Mouse (Mus musculus): ENCODE results near the gene Adra1b. TPM values are rescaled to one million over a fixed set of nuclear protein-coding genes. Genes with fewer than 3 reads are reported as not detected.

The Adra1b gene
- polyA plus RNA-seq, 1 experiment from 2014 or later: 4.0 TPM

- no peak for ATAC-seq (ENCODE audit: insufficient number of reproducible peaks, insufficient read depth, low FRiP score, low read depth)
- Histone ChIP-seq H3K27me3 (ENCODE audit: control insufficient read depth, insufficient read depth, low read length) (no peaks in the 10 kb centered on the region), H3K9me3 (ENCODE audit: control insufficient read depth, low read length) (no peaks in the 10 kb centered on the region), H3K4me1 (ENCODE audit: control insufficient read depth in 2 of 2, insufficient read depth in 2 of 2, low read length in 2 of 2) (peaks cover 3 to 4% of the 10 kb centered on the region in 2 experiments; a peak in 3 of 4 replicates), H3K4me3 (ENCODE audit: control insufficient read depth in 1 of 2, insufficient read depth in 1 of 2, low read depth in 1 of 2, low read length in 2 of 2) (no peak overlapping the region), H3K36me3 (ENCODE audit: control insufficient read depth, insufficient read depth, low read length) (no peaks in the 10 kb centered on the region), H3K27ac (replicated peaks in 1 of 2; ENCODE audit: control insufficient read depth in 1 of 2, insufficient read depth in 1 of 2, low read depth in 2 of 2, low read length in 2 of 2) (no peak overlapping the region), H3K9ac (ENCODE audit: low read length) (no peak overlapping the region), H3K4me2 (ENCODE audit: low read length) (no peak overlapping the region)
- 77% methylated on average over 7 of the region's 7 CpGs for WGBS
These were observed 18.6 kb upstream of the Adra1b start for GRCm38 (mm10) chr11:43919492-43920055.

GRCm38 (mm10) chr11:43914552-43915447, 13.8 kb upstream of the Adra1b start:
- H3K9ac ChIP-seq (ENCODE audit: low read length): no peak overlapping the region
- no peaks in the 10 kb centered on the region for H3K27me3 ChIP-seq (ENCODE audit: control insufficient read depth, insufficient read depth, low read length)
- ATAC-seq (ENCODE audit: insufficient number of reproducible peaks, insufficient read depth, low FRiP score, low read depth): 0 out of 2 replicates have a peak, but pooled peaks have one; percentile 55
- no peak overlapping the region for H3K4me2 ChIP-seq (ENCODE audit: low read length)
- no peaks in the 10 kb centered on the region for H3K9me3 ChIP-seq (ENCODE audit: control insufficient read depth, low read length)
- H3K27ac ChIP-seq (replicated peaks in 1 of 2; ENCODE audit: control insufficient read depth in 1 of 2, insufficient read depth in 1 of 2, low read depth in 2 of 2, low read length in 2 of 2): no peak overlapping the region
- 34% methylated on average over 12 of the region's 12 CpGs for WGBS
- H3K4me3 ChIP-seq (ENCODE audit: control insufficient read depth in 1 of 2, insufficient read depth in 1 of 2, low read depth in 1 of 2, low read length in 2 of 2): no peak overlapping the region
- H3K4me1 ChIP-seq (ENCODE audit: control insufficient read depth in 2 of 2, insufficient read depth in 2 of 2, low read length in 2 of 2): peaks cover 9 to 23% of the 10 kb centered on the region in 2 experiments
- H3K36me3 ChIP-seq (ENCODE audit: control insufficient read depth, insufficient read depth, low read length): no peaks in the 10 kb centered on the region

- Histone ChIP-seq H3K36me3 (ENCODE audit: control insufficient read depth, insufficient read depth, low read length) (no peaks in the 10 kb centered on the region), H3K4me3 (ENCODE audit: control insufficient read depth in 1 of 2, insufficient read depth in 1 of 2, low read depth in 1 of 2, low read length in 2 of 2) (no peak overlapping the region), H3K9ac (ENCODE audit: low read length) (no peak overlapping the region), H3K4me1 (ENCODE audit: control insufficient read depth in 2 of 2, insufficient read depth in 2 of 2, low read length in 2 of 2) (peaks cover 9 to 23% of the 10 kb centered on the region in 2 experiments), H3K27me3 (ENCODE audit: control insufficient read depth, insufficient read depth, low read length) (no peaks in the 10 kb centered on the region), H3K4me2 (ENCODE audit: low read length) (no peak overlapping the region), H3K9me3 (ENCODE audit: control insufficient read depth, low read length) (no peaks in the 10 kb centered on the region), H3K27ac (replicated peaks in 1 of 2; ENCODE audit: control insufficient read depth in 1 of 2, insufficient read depth in 1 of 2, low read depth in 2 of 2, low read length in 2 of 2) (no peak overlapping the region)
- 69% methylated on average over 16 of the region's 16 CpGs for WGBS
- ATAC-seq (ENCODE audit: insufficient number of reproducible peaks, insufficient read depth, low FRiP score, low read depth): no peak
These were observed 11.3 kb upstream of the Adra1b start for GRCm38 (mm10) chr11:43912136-43912888.

- ATAC-seq (ENCODE audit: insufficient number of reproducible peaks, insufficient read depth, low FRiP score, low read depth): no peak
- Histone ChIP-seq H3K9me3 (ENCODE audit: control insufficient read depth, low read length) (no peaks in the 10 kb centered on the region), H3K4me3 (ENCODE audit: control insufficient read depth in 1 of 2, insufficient read depth in 1 of 2, low read depth in 1 of 2, low read length in 2 of 2) (no peak overlapping the region), H3K27ac (replicated peaks in 1 of 2; ENCODE audit: control insufficient read depth in 1 of 2, insufficient read depth in 1 of 2, low read depth in 2 of 2, low read length in 2 of 2) (no peak overlapping the region), H3K36me3 (ENCODE audit: control insufficient read depth, insufficient read depth, low read length) (no peaks in the 10 kb centered on the region), H3K4me2 (ENCODE audit: low read length) (no peak overlapping the region), H3K27me3 (ENCODE audit: control insufficient read depth, insufficient read depth, low read length) (no peaks in the 10 kb centered on the region), H3K4me1 (ENCODE audit: control insufficient read depth in 2 of 2, insufficient read depth in 2 of 2, low read length in 2 of 2) (peaks cover 9 to 23% of the 10 kb centered on the region in 2 experiments), H3K9ac (ENCODE audit: low read length) (no peak overlapping the region)
- WGBS: 81% methylated on average over 6 of the region's 6 CpGs
These were observed 10.6 kb upstream of the Adra1b start for GRCm38 (mm10) chr11:43911646-43912045.

- Histone ChIP-seq H3K4me2 (ENCODE audit: low read length) (no peak overlapping the region), H3K36me3 (ENCODE audit: control insufficient read depth, insufficient read depth, low read length) (no peaks in the 10 kb centered on the region), H3K9ac (ENCODE audit: low read length) (no peak overlapping the region), H3K9me3 (ENCODE audit: control insufficient read depth, low read length) (no peaks in the 10 kb centered on the region), H3K27ac (replicated peaks in 1 of 2; ENCODE audit: control insufficient read depth in 1 of 2, insufficient read depth in 1 of 2, low read depth in 2 of 2, low read length in 2 of 2) (no peak overlapping the region), H3K4me1 (ENCODE audit: control insufficient read depth in 2 of 2, insufficient read depth in 2 of 2, low read length in 2 of 2) (no peaks in the 10 kb centered on the region), H3K4me3 (ENCODE audit: control insufficient read depth in 1 of 2, insufficient read depth in 1 of 2, low read depth in 1 of 2, low read length in 2 of 2) (no peak overlapping the region), H3K27me3 (ENCODE audit: control insufficient read depth, insufficient read depth, low read length) (no peaks in the 10 kb centered on the region)
- ATAC-seq (ENCODE audit: insufficient number of reproducible peaks, insufficient read depth, low FRiP score, low read depth): no peak
- 71% methylated on average over 10 of the region's 10 CpGs for WGBS
These were observed 2.3 kb upstream of the Adra1b start for GRCm38 (mm10) chr11:43903351-43903750.

GRCm38 (mm10) chr11:43899696-43900095, 1.3 kb downstream of the Adra1b start:
- Histone ChIP-seq H3K27ac (replicated peaks in 1 of 2; ENCODE audit: control insufficient read depth in 1 of 2, insufficient read depth in 1 of 2, low read depth in 2 of 2, low read length in 2 of 2) (no peak overlapping the region), H3K4me3 (ENCODE audit: control insufficient read depth in 1 of 2, insufficient read depth in 1 of 2, low read depth in 1 of 2, low read length in 2 of 2) (no peak overlapping the region), H3K4me1 (ENCODE audit: control insufficient read depth in 2 of 2, insufficient read depth in 2 of 2, low read length in 2 of 2) (no peaks in the 10 kb centered on the region), H3K4me2 (ENCODE audit: low read length) (no peak overlapping the region), H3K27me3 (ENCODE audit: control insufficient read depth, insufficient read depth, low read length) (no peaks in the 10 kb centered on the region), H3K36me3 (ENCODE audit: control insufficient read depth, insufficient read depth, low read length) (no peaks in the 10 kb centered on the region), H3K9ac (ENCODE audit: low read length) (no peak overlapping the region), H3K9me3 (ENCODE audit: control insufficient read depth, low read length) (no peaks in the 10 kb centered on the region)
- ATAC-seq (ENCODE audit: insufficient number of reproducible peaks, insufficient read depth, low FRiP score, low read depth): no peak
- 88% methylated on average over 2 of the region's 2 CpGs for WGBS

- H3K4me2 ChIP-seq (ENCODE audit: low read length): no peak overlapping the region
- H3K4me3 ChIP-seq (ENCODE audit: control insufficient read depth in 1 of 2, insufficient read depth in 1 of 2, low read depth in 1 of 2, low read length in 2 of 2): no peak overlapping the region
- no peak for ATAC-seq (ENCODE audit: insufficient number of reproducible peaks, insufficient read depth, low FRiP score, low read depth)
- WGBS: 45% methylated on average over 2 of the region's 2 CpGs
- H3K9me3 ChIP-seq (ENCODE audit: control insufficient read depth, low read length): no peaks in the 10 kb centered on the region
- no peak overlapping the region for H3K27ac ChIP-seq (replicated peaks in 1 of 2; ENCODE audit: control insufficient read depth in 1 of 2, insufficient read depth in 1 of 2, low read depth in 2 of 2, low read length in 2 of 2)
- no peak overlapping the region for H3K9ac ChIP-seq (ENCODE audit: low read length)
- peaks cover under 1% of the 10 kb centered on the region in 2 experiments; a peak in 2 of 4 replicates for H3K4me1 ChIP-seq (ENCODE audit: control insufficient read depth in 2 of 2, insufficient read depth in 2 of 2, low read length in 2 of 2)
- H3K27me3 ChIP-seq (ENCODE audit: control insufficient read depth, insufficient read depth, low read length): no peaks in the 10 kb centered on the region
- no peaks in the 10 kb centered on the region for H3K36me3 ChIP-seq (ENCODE audit: control insufficient read depth, insufficient read depth, low read length)
These were observed 5.7 kb downstream of the Adra1b start for GRCm38 (mm10) chr11:43895323-43895722.

All from heart, embryonic 14.5 days (tissue).